Mouse (Mus musculus): ENCODE data around the gene Pex10.

Gene Pex10

GRCm38 (mm10) chr4:155092718-155093430, 26.1 kb downstream of the Pex10 start:
- DNase-seq (ENCODE audit: low read depth, low spot score) = no peak

DNA sequence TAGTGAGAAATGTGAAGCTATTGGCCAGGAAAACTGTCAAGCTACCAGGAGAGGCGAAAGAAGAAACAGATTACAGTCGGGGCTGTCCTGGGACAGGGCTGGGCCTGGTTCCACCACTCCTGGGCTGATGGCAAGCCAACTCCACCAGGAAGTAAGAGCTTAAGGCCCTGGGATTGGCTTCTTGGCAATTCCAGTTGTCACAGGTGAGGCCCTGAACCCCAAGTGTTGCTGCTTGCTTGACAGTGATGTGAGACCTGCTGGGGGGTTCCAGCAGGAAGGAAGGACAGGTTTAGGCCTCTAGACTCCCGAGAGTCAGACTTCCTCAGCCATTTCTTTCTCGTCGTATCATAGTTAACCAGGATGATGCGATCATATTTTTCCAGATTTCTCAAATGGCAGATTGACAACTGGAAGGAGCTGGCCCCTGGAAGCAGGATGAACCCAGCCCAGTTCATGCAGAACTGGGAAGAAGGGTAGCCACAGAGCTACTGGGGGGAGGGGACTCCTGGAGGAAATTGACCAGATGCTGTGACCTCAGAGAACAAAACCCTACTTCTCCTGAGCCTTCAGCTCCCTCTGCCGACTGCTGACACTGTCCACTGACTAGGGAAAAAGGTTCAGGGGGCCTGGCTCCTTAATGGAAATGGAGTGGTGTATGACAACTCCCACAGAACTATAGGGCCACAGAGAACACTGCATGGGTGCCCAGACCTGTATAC, 26.8 kb downstream of the Pex10 start:
- no peak for DNase-seq (ENCODE audit: low read depth, low spot score)

GRCm38 (mm10) chr4:155094565-155094964, 27.7 kb downstream of the Pex10 start:
- DNase-seq (ENCODE audit: low read depth, low spot score) = no peak

DNA sequence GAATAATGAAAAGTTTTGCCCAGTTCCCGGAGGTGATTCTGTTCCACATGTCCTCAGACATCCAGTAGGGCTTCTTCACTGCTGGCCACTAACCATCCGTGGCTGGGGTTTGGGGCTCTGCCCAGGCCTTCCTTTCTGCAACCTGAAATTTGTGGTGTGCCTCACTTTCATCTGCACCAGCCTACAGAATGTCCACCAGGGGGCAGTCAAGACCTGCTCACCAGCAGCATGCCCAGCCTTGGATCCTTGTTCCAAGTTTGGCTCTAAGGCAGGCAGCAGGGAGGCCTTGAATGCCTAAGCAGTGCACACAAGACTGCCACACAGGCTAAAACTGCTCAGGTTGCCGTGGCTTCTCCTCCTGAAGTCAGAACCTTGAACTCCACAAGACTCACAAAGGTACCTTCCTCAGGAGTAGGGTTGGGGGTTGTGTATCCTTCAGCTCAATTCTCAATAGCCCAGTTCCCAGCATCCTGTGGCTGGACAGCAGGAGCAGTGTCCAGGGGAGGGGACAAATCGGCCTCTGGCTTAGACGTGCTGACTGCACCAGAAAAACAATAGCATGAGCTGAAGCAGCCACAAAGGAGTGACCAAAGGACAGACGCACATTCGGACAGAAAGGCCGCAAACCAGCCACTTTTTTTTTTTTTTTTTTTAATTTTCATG, 28.6 kb downstream of the Pex10 start:
- peak; percentile 79 for DNase-seq (ENCODE audit: low read depth, low spot score)

- no peak for DNase-seq (ENCODE audit: low read depth, low spot score)
These were observed 29.2 kb downstream of the Pex10 start for GRCm38 (mm10) chr4:155095967-155096366.

- no peak for DNase-seq (ENCODE audit: low read depth, low spot score)
These were observed 30.6 kb downstream of the Pex10 start for GRCm38 (mm10) chr4:155097452-155097851.

- no peak for DNase-seq (ENCODE audit: low read depth, low spot score)
These were observed 31.8 kb downstream of the Pex10 start for GRCm38 (mm10) chr4:155098572-155098971.

DNA sequence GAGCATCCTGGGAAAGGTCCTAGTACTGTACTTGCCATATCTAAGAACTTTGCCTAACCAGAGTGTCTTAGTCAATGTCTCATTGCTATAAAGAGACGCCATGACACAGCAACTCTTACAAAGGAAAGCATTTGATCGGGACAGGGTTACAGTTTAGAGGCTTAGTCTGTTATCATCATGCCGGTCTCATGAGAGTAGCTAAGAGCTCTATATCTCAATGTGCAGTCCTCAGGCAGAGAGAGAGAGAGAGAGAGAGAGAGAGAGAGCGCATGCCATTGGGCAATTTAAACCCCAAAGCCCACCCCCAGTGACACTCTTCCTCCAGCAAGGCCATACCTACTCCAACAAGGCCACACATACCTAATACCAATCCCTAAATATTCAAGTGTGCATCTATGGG, 41.1 kb downstream of the Pex10 start:
- DNase-seq (ENCODE audit: low read depth, low spot score) = no peak

GRCm38 (mm10) chr4:155109471-155109870, 42.7 kb downstream of the Pex10 start:
- DNase-seq (ENCODE audit: low read depth, low spot score) = no peak

- DNase-seq (ENCODE audit: low read depth, low spot score) = no peak
These were observed 47.1 kb downstream of the Pex10 start for GRCm38 (mm10) chr4:155113766-155114410.

GRCm38 (mm10) chr4:155116607-155117006, 49.8 kb downstream of the Pex10 start:
- no peak for DNase-seq (ENCODE audit: low read depth, low spot score)

GRCm38 (mm10) chr4:155117396-155117978, 50.7 kb downstream of the Pex10 start:
- DNase-seq (ENCODE audit: low read depth, low spot score) = no peak

- no peak for DNase-seq (ENCODE audit: low read depth, low spot score)
These were observed 51.5 kb downstream of the Pex10 start for GRCm38 (mm10) chr4:155118278-155118677.

DNA sequence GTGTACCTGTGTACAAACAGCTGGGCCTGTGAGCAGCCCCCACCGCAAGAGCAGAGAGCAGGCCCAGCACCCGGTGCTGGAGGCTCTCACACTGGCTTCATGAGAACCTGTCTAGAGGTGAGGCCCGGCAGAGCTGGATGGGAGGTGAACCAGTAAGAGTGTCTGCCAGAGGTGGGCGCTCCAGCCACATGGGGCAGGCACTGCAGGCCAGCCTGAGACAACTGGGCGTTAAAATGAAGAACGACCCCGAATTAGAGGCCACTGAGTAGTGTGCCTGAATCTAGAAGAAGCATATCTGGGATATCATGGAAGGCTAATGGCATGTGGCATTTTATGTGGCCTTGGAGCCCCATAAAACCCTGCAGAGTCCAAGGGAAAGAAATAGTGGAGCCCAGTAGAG, 53.2 kb downstream of the Pex10 start:
- DNase-seq (ENCODE audit: low read depth, low spot score) = no peak

- no peak for DNase-seq (ENCODE audit: low read depth, low spot score)
These were observed 53.8 kb downstream of the Pex10 start for GRCm38 (mm10) chr4:155120583-155120982.

GRCm38 (mm10) chr4:155121222-155121621, 54.4 kb downstream of the Pex10 start:
- no peak for DNase-seq (ENCODE audit: low read depth, low spot score)

All from brain, embryonic 18.5 days (tissue).